Mouse (Mus musculus): ENCODE data around the gene BB287469.
"Not testable (repeated sequence)": the region's sequence is repeated elsewhere in the genome, so short reads cannot be mapped to it uniquely, and the experiment has no call there.

- not testable (repeated sequence) for TF ChIP-seq CTCF, POLR2A (IDR thresholded peaks at IDR 0.05; ENCODE audit: extremely low read depth, insufficient read depth, low read length)
Measured at GRCm38 (mm10) chr12:87842239-87842638, 25.9 kb downstream of the BB287469 start, which contains the start of gene Gm2001.
